Mouse (Mus musculus): ENCODE data around the gene Slc46a2.

DNA sequence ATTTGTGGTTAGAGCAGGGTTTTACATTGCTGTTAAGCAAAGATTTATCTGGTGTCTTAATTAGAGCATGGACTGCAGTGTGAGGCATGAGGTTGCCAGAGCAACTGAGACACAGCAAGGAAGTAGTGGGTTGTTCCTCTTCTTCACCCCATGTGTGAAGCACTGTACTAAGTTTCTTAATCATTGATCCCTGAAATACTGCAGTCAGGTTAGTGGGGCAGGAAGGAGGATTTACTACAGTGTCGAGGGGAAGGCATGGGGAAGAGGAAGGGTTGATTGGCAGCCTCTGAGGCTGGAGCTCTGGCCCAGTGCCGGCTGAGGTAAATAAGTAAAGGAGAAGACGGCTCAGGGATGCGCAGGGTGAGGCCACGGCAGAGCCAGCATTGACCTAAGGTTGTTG is 26.8 kb downstream of the Slc46a2 start:
- TF ChIP-seq GATA1 (IDR thresholded peaks at IDR 0.05; ENCODE audit: low read length): no peak
- no peak for TF ChIP-seq TAL1 (IDR thresholded peaks at IDR 0.05; ENCODE audit: low read length)

Measured in erythroblast, embryonic 14.5 days (primary cell).